Mouse (Mus musculus): ENCODE data around the gene Ppip5k2. TPM values are rescaled to one million over a fixed set of nuclear protein-coding genes. Genes with fewer than 3 reads are reported as not detected.
"Not testable (repeated sequence)": the region's sequence is repeated elsewhere in the genome, so short reads cannot be mapped to it uniquely, and the experiment has no call there.

Ppip5k2 gene
- 10 to 100 TPM; 22.4 to 31.4 TPM for total RNA-seq (2021)

- intact Hi-C loops (cut with DNase I): no loop called here
These were observed at the start of gene Ppip5k2, which contains the start of gene Gin1 for GRCm38 (mm10) chr1:97769904-97770753. Ppip5k2 (minus strand) TSS chr1:97770411. Gin1 (plus strand) TSS chr1:97770172.

GRCm38 (mm10) chr1:97809255-97809912 lies 39.2 kb upstream of the Ppip5k2 start:
- DNase-seq (ENCODE audit: low spot score in 2 of 2): no peak
- intact Hi-C loops (cut with DNase I): loop anchor here (2.0 to 10.0 kb wide), 4 partner anchors 368 to 715 kb away; no protein-coding TSS in a partner anchor

More at GRCm38 (mm10) chr1:97769904-97770753, at the start of gene Ppip5k2, which contains the start of gene Gin1:
- DNase-seq (ENCODE audit: low spot score in 2 of 2): peak; percentile 93 to 95

DNA sequence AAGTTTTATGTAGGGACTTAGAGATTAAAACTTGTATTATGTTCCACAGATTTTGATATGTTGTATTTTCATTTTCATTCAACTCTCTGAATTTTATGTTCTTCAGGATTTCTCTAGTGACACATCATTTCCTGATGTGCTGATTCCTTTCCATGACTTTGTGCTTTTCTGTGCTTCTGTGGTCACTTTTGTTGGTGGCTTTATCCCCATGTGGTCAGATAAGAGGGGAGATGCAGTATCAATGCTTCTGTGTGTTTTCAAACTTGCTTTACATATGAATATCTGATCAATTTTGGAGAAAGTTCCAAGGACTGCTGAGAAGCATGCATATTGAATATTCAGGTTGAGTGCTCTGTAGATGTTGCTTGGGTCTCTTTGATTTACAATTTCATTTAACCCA lies 34.3 kb upstream of the Ppip5k2 start:
- intact Hi-C loops (cut with DNase I): loop anchor here (5.0 to 10.0 kb wide), 3 partner anchors 307 to 767 kb away; no protein-coding TSS in a partner anchor
- no peak for DNase-seq (ENCODE audit: low spot score in 2 of 2)

GRCm38 (mm10) chr1:97802207-97802902 lies 32.1 kb upstream of the Ppip5k2 start:
- intact Hi-C loops (cut with DNase I): loop anchor here (5.0 to 10.0 kb wide), 3 partner anchors 305 to 765 kb away; no protein-coding TSS in a partner anchor
- no peak for DNase-seq (ENCODE audit: low spot score in 2 of 2)

GRCm38 (mm10) chr1:97795936-97796335 lies 25.7 kb upstream of the Ppip5k2 start:
- intact Hi-C loops (cut with DNase I): no loop called here
- DNase-seq (ENCODE audit: low spot score in 2 of 2): no peak

DNA sequence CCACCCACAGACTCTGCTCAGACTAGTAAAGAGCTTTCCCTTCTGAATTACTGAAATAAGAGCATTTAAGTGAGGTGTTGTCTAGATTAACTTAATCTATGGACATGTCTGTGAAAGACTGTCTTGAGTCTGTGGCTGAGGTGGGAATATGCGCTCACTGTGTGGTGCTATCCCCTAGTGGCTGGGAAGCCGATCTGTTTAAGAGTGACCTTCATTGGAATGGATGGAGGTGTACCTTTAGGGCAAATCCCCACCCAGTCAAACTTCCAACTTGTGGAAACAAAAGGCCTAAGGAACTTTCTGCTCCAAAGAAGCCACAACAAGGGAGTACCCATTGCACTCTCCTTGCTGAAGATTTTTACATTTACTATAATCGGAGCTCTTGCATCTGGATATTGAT lies 23.9 kb upstream of the Ppip5k2 start:
- intact Hi-C loops (cut with DNase I): no loop called here
- DNase-seq (ENCODE audit: low spot score in 2 of 2): no peak

DNA sequence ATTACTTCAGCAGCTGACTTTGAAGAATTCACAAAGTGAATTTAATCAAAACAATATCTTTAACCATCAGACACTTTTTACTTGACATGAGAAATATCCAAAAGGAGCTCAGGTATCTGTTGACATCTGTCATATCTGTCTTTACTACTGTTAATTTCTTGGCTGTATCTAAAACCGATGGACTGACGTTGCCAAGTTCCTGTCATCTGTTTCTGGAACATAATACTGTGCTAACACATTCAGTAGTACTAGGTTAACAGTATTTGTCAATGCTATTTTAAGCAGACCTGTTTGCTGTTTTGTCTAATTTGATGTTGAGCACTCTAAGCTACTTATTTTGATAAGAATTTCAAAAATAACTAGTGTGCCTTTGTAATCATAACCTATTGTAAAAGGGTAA lies 18.3 kb upstream of the Ppip5k2 start:
- DNase-seq (ENCODE audit: low spot score in 2 of 2): no peak
- intact Hi-C loops (cut with DNase I): no loop called here

DNA sequence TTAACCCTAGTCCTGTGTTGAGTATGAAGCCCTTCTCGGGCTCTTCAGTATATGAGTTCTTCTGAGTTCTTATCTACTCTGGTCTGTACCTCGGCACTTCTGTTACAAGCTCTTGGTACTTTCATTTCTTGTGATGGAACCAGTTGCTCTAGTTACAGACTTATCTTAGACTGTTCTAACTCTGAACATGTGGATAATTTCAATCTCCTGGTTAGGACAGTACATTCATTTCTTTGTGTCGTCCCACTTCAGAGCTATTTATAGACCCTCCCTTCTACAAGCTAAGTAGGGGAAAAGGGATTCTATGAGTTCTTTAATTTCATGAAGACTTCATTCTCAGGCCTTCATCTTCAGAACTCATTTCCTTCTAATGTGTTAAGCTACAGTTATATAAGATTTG lies 17.5 kb upstream of the Ppip5k2 start:
- intact Hi-C loops (cut with DNase I): no loop called here
- no peak for DNase-seq (ENCODE audit: low spot score in 2 of 2)

GRCm38 (mm10) chr1:97785685-97786393 lies 15.6 kb upstream of the Ppip5k2 start:
- intact Hi-C loops (cut with DNase I): no loop called here
- DNase-seq (ENCODE audit: low spot score in 2 of 2): no peak

- intact Hi-C loops (cut with DNase I): no loop called here
These were observed 14.7 kb upstream of the Ppip5k2 start for GRCm38 (mm10) chr1:97784928-97785327.

GRCm38 (mm10) chr1:97781674-97782073 lies 11.5 kb upstream of the Ppip5k2 start:
- DNase-seq (ENCODE audit: low spot score in 2 of 2): no peak
- intact Hi-C loops (cut with DNase I): no loop called here

More at GRCm38 (mm10) chr1:97784928-97785327, 14.7 kb upstream of the Ppip5k2 start:
- no peak for DNase-seq (ENCODE audit: low spot score in 2 of 2)

- DNase-seq (ENCODE audit: low spot score in 2 of 2): no peak
- intact Hi-C loops (cut with DNase I): no loop called here
These were observed 3.8 kb upstream of the Ppip5k2 start for GRCm38 (mm10) chr1:97773973-97774372.

DNA sequence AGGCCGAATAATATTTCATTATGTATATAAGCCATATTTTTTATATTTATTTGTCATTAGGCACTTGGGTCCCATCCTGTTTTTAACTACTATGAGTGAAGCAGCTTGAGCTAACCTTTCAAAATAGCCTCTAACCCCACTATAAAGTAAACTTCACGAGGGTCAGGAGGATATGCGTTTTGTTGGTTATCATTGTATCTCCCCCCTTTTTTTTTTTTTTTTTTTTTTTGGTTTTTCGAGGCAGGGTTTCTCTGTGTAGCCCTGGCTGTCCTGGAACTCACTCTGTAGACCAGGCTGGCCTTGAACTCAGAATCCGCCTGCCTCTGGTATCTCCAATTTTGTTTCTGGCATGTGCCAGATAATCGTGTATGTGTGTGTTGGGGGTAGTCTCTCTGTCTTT lies 3.2 kb upstream of the Ppip5k2 start:
- intact Hi-C loops (cut with DNase I): no loop called here
- DNase-seq (ENCODE audit: low spot score in 2 of 2): no peak

- DNase-seq (ENCODE audit: low spot score in 2 of 2): no peak
- intact Hi-C loops (cut with DNase I): no loop called here
These were observed 1.5 kb upstream of the Ppip5k2 start for GRCm38 (mm10) chr1:97771727-97772126.

GRCm38 (mm10) chr1:97771118-97771517 lies 907 bp upstream of the Ppip5k2 start:
- intact Hi-C loops (cut with DNase I): no loop called here
- no peak for DNase-seq (ENCODE audit: low spot score in 2 of 2)

DNA sequence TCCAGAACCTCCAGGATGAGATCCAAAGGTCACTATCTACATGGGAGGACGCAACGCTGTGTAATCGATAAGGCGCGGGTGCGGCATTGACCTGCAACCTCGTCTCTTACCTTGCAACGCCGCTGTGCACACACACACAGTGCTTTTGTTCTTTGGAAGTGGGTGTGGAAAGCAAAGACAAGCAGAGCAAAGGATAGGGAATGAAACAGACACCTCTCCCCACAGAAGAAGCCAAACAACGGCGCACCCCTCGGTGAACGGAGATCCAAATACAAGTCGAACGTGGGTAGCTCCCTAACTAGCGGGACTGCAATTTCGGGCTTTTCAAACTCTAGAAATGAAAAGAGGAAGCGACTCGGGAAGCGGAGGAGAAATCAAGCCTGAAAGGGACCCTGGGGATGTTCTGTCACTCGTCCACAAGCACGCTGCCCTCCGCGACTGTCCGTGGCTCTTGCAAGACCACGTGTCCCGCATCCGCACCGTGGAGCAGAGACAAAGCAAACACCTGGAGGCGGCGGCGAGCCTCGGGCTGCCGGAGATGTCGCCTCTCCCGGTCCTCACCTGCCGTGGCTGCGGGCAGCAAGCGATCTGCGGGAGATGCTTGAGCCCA lies 812 bp downstream of the Ppip5k2 start:
- peak in 1 of 2 experiments; percentile 29 for DNase-seq (ENCODE audit: low spot score in 2 of 2)
- intact Hi-C loops (cut with DNase I): no loop called here

- no peak for DNase-seq (ENCODE audit: low spot score in 2 of 2)
- intact Hi-C loops (cut with DNase I): no loop called here
These were observed 1.3 kb downstream of the Ppip5k2 start for GRCm38 (mm10) chr1:97768906-97769293.

GRCm38 (mm10) chr1:97768089-97768488 lies 2.1 kb downstream of the Ppip5k2 start:
- DNase-seq (ENCODE audit: low spot score in 2 of 2): no peak

GRCm38 (mm10) chr1:97765712-97766111 lies 4.5 kb downstream of the Ppip5k2 start:
- intact Hi-C loops (cut with DNase I); DNase-seq (ENCODE audit: low spot score in 2 of 2): not testable (repeated sequence)

More at GRCm38 (mm10) chr1:97768089-97768488, 2.1 kb downstream of the Ppip5k2 start:
- intact Hi-C loops (cut with DNase I): no loop called here

Measured in left cerebral cortex, postnatal 36 days (tissue).